Mouse (Mus musculus): ENCODE measurements at regions not wholly inside any gene's neighbourhood (a gene's known extent, or its start where the extent isn't known, plus 50 kb on each side); places are given as distances from the start of the nearest gene placed in this dataset.

GRCm38 (mm10) chr15:56438370-56438769 lies 1039.1 kb downstream of the Slc22a22 start:
- no peak for ATAC-seq (replicated peaks; ENCODE audit: poor library complexity, severe bottlenecking)

GRCm38 (mm10) chr15:56436131-56436530 lies 1041.3 kb downstream of the Slc22a22 start:
- ATAC-seq (replicated peaks; ENCODE audit: poor library complexity, severe bottlenecking), result no peak

GRCm38 (mm10) chr15:56425986-56426385 lies 1051.4 kb downstream of the Slc22a22 start:
- no peak for ATAC-seq (replicated peaks; ENCODE audit: poor library complexity, severe bottlenecking)

GRCm38 (mm10) chr15:56420681-56421080 lies 1056.7 kb downstream of the Slc22a22 start:
- ATAC-seq (replicated peaks; ENCODE audit: poor library complexity, severe bottlenecking), result no peak

- no peak for ATAC-seq (replicated peaks; ENCODE audit: poor library complexity, severe bottlenecking)
Observed at GRCm38 (mm10) chr15:56391982-56392381, 1085.4 kb downstream of the Slc22a22 start.

GRCm38 (mm10) chr15:56378511-56378910 lies 1098.9 kb downstream of the Slc22a22 start:
- no peak for ATAC-seq (replicated peaks; ENCODE audit: poor library complexity, severe bottlenecking)

- ATAC-seq (replicated peaks; ENCODE audit: poor library complexity, severe bottlenecking), result no peak
Observed at GRCm38 (mm10) chr15:56350903-56351302, 1126.5 kb downstream of the Slc22a22 start.

- ATAC-seq (replicated peaks; ENCODE audit: poor library complexity, severe bottlenecking), result no peak
Observed at GRCm38 (mm10) chr15:56346111-56346510, 1131.3 kb downstream of the Slc22a22 start.

GRCm38 (mm10) chr15:56344973-56345372 lies 1132.5 kb downstream of the Slc22a22 start:
- ATAC-seq (replicated peaks; ENCODE audit: poor library complexity, severe bottlenecking), result no peak

GRCm38 (mm10) chr15:56344304-56344932 lies 1133.0 kb downstream of the Slc22a22 start:
- no peak for ATAC-seq (replicated peaks; ENCODE audit: poor library complexity, severe bottlenecking)

- ATAC-seq (replicated peaks; ENCODE audit: poor library complexity, severe bottlenecking), result no peak
Observed at GRCm38 (mm10) chr15:56337879-56338278, 1139.5 kb downstream of the Slc22a22 start.

GRCm38 (mm10) chr15:56336449-56336848 lies 1141.0 kb downstream of the Slc22a22 start:
- ATAC-seq (replicated peaks; ENCODE audit: poor library complexity, severe bottlenecking), result peak; percentile 52; the same call in 1 of the 2 replicates

- ATAC-seq (replicated peaks; ENCODE audit: poor library complexity, severe bottlenecking), result no peak
Observed at GRCm38 (mm10) chr15:56335011-56335410, 1142.4 kb downstream of the Slc22a22 start.

- ATAC-seq (replicated peaks; ENCODE audit: poor library complexity, severe bottlenecking), result no peak
Observed at GRCm38 (mm10) chr15:56320501-56320900, 1156.9 kb downstream of the Slc22a22 start.

- ATAC-seq (replicated peaks; ENCODE audit: poor library complexity, severe bottlenecking), result no peak
Observed at GRCm38 (mm10) chr15:56294910-56295438, 1182.5 kb downstream of the Slc22a22 start.

- ATAC-seq (replicated peaks; ENCODE audit: poor library complexity, severe bottlenecking), result no peak
Observed at GRCm38 (mm10) chr15:56278622-56279301, 1198.7 kb downstream of the Slc22a22 start.

GRCm38 (mm10) chr15:56278006-56278405 lies 1199.4 kb downstream of the Slc22a22 start:
- ATAC-seq (replicated peaks; ENCODE audit: poor library complexity, severe bottlenecking), result no peak

- ATAC-seq (replicated peaks; ENCODE audit: poor library complexity, severe bottlenecking), result no peak
Observed at GRCm38 (mm10) chr15:56248731-56249130, 1228.7 kb downstream of the Slc22a22 start.

GRCm38 (mm10) chr15:56244004-56244735 lies 1233.3 kb downstream of the Slc22a22 start:
- ATAC-seq (replicated peaks; ENCODE audit: poor library complexity, severe bottlenecking), result no peak

- ATAC-seq (replicated peaks; ENCODE audit: poor library complexity, severe bottlenecking), result no peak
Observed at GRCm38 (mm10) chr15:56202552-56202951, 1274.9 kb downstream of the Slc22a22 start.

- ATAC-seq (replicated peaks; ENCODE audit: poor library complexity, severe bottlenecking), result no peak
Observed at GRCm38 (mm10) chr15:56199336-56199735, 1278.1 kb downstream of the Slc22a22 start.
